Mouse (Mus musculus): ENCODE data around the gene Nenf. TPM values are rescaled to one million over a fixed set of nuclear protein-coding genes. Genes with fewer than 3 reads are reported as not detected.

Gene Nenf
- polyA plus RNA-seq, 1 experiment from 2014 or later, result 28.4 TPM

DNA sequence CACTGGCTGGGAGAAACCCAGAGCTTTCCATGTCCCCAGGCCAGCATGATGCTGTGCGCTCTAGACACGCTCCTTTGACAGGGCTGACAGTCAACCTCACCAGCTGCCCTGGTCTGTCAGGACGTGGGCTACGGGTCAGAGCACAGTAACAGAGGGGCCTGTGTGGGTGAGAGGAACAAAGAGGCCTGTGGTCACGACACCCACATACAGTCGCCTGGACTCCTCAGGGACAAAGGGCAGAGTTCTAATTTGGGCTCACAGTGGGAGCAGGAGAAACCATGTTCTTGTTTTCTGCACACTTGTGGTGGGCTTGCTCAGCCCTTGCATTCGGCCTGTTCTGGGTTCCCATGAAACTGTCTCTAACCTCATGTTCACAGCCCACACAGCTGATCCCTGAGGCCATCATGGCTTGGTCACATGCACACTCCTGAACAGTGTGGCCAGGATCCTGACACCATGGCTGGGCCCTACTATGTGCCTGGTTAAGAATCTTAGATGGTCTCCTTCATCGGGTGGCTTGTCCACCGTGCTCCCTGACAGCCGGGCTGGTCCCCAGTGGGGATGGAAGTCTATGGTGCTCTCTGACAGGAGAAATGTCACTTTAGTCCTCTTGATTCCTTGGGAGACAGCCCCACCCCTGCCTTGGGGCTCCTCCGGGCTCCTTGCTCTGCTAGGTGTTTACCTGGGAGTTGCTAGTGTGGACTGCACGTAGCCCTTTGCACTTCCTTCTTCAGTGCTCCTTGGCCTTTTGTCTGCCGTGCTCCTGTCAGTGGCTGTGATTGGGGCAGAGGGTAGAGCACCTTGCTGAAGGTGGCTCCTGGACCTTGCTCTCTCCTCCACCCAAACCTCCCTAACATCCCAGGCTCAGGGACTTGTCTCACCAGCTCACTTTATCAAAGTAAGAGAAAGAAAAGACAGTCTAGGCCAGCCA is 34.6 kb downstream of the Nenf start:
- Histone ChIP-seq H3K27me3 (no peaks in the 10 kb centered on the region), H3K9me3 (replicated peaks) (no peaks in the 10 kb centered on the region), H3K36me3 (replicated peaks) (no peaks in the 10 kb centered on the region), H3K9ac (no peak overlapping the region), H3K27ac (replicated peaks) (no peak overlapping the region), H3K4me3 (replicated peaks) (no peak overlapping the region), H3K4me2 (no peak overlapping the region), H3K4me1 (replicated peaks) (peaks cover 9% of the 10 kb centered on the region; the same call in 1 of the 2 replicates)
- ATAC-seq (ENCODE audit: insufficient read depth), result 0 out of 2 replicates have a peak, but pooled peaks have one; percentile 16
- WGBS (ENCODE audit: insufficient replicate concordance), result 59% methylated on average over 13 of the region's 13 CpGs

DNA sequence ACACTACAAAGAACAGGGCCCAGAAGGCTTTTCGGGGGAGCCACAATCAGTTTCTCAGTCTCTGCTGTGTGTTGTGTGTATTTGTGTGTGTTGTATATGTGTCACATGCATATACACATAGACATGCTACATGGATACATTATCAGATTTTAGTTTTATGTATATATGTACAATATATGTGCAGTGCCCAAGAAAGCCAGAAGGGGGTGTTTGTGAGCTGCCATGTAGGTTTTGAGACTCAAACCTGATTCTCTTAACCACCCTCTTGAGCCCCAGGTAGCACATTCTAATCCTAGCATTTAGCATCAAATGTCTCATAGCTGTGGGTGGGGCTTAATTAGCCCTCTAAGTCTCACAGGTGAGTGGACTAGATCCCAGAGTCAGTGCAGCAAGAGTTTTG is 35.7 kb downstream of the Nenf start:
- H3K36me3 ChIP-seq (replicated peaks), result no peaks in the 10 kb centered on the region
- H3K4me1 ChIP-seq (replicated peaks), result peaks cover 15% of the 10 kb centered on the region; the same call in 1 of the 2 replicates
- WGBS (ENCODE audit: insufficient replicate concordance), result 76% methylated on average over 1 of the region's 1 CpGs

DNA sequence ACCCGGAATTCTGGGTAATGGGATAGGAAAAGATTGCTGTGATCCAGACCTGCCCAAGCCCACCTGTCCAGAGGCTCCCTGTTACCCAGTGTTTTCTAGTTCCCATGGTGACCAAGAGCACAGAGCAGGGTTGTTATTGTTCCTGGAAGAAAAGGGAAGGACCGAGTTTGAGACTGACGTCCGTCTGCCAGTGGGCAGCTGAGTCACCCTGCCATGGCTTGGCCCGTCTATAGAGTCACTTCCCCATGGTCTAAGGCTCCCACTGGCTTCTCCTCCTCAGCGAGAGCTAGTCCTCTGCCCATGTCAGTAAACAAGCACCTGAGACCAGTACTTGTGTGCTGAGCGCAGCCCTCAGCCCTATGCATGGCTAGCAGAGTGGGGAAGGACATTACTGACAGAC is 36.8 kb downstream of the Nenf start:
- WGBS (ENCODE audit: insufficient replicate concordance), result 23% methylated on average over 7 of the region's 7 CpGs
- H3K4me1 ChIP-seq (replicated peaks), result peaks cover 15% of the 10 kb centered on the region; the same call in 1 of the 2 replicates
- H3K4me2 ChIP-seq, result no peak overlapping the region
- no peaks in the 10 kb centered on the region for H3K27me3 ChIP-seq
- H3K27ac ChIP-seq (replicated peaks), result no peak overlapping the region
- no peaks in the 10 kb centered on the region for H3K9me3 ChIP-seq (replicated peaks)
- no peak for ATAC-seq (ENCODE audit: insufficient read depth)
- H3K9ac ChIP-seq, result no peak overlapping the region
- no peak overlapping the region for H3K4me3 ChIP-seq (replicated peaks)
- no peaks in the 10 kb centered on the region for H3K36me3 ChIP-seq (replicated peaks)

More for the DNA sequence above, 35.7 kb downstream of the Nenf start:
- H3K4me2 ChIP-seq, result no peak overlapping the region
- H3K4me3 ChIP-seq (replicated peaks), result no peak overlapping the region
- H3K9me3 ChIP-seq (replicated peaks), result no peaks in the 10 kb centered on the region
- no peak overlapping the region for H3K9ac ChIP-seq
- no peak for ATAC-seq (ENCODE audit: insufficient read depth)
- H3K27ac ChIP-seq (replicated peaks), result no peak overlapping the region
- no peaks in the 10 kb centered on the region for H3K27me3 ChIP-seq

DNA sequence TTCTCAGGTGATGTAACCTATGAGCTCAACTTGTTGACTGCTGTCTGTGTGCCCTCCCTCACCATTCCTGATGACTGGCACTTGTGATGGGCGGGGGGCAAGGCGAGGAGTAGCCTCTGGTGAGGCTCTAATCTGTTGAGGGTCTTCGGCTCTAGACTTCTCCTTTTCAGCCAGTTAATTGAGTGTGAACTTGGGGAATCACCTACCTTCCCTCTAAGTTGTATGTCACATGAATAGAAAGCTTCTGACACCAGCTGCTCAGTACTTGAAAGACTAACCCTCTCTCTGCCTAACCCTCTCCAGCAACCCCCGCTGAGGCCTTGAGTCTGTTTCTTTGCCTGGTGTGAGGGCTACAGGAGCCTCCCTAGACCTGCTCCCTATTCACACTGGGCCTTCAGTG is 39.7 kb downstream of the Nenf start:
- Histone ChIP-seq H3K4me2 (no peak overlapping the region), H3K9me3 (replicated peaks) (no peaks in the 10 kb centered on the region), H3K4me3 (replicated peaks) (no peak overlapping the region), H3K36me3 (replicated peaks) (no peaks in the 10 kb centered on the region), H3K9ac (no peak overlapping the region), H3K27ac (replicated peaks) (0 out of 2 replicates have a peak overlapping the region, but pooled peaks have one; percentile 24), H3K27me3 (no peaks in the 10 kb centered on the region), H3K4me1 (replicated peaks) (peaks cover 13% of the 10 kb centered on the region; the same call in 1 of the 2 replicates)
- WGBS (ENCODE audit: insufficient replicate concordance), result 58% methylated on average over 4 of the region's 4 CpGs
- no peak for ATAC-seq (ENCODE audit: insufficient read depth)

DNA sequence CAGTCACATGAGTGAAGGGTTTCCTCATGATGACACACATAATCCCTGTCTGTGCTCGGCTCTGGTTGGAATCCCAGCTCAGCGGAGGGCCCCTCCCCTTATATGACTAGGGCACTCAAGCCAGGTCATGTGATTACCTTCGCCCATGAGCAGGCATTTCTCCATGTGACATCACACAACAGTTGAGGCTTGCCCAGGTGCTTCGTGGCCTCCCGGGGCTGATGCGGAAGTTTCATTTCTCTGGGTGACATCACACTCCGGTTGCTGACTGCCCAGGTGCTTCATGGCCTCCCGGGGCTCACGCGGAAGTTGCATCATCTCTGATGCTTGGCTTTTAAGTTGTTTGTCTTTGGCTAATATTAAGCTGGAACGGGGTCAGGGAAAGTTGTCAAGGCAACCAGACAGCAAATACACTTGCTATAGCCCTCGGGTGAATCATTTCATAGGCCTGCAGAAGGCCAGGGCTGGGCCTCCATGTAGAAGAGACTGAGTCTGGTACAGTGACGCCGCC is 40.4 kb downstream of the Nenf start:
- no peak overlapping the region for H3K9ac ChIP-seq
- 0 out of 2 replicates have a peak overlapping the region, but pooled peaks have one; percentile 24 for H3K27ac ChIP-seq (replicated peaks)
- no peaks in the 10 kb centered on the region for H3K9me3 ChIP-seq (replicated peaks)
- no peak overlapping the region for H3K4me3 ChIP-seq (replicated peaks)
- H3K36me3 ChIP-seq (replicated peaks), result no peaks in the 10 kb centered on the region
- peaks cover 9% of the 10 kb centered on the region; the same call in 1 of the 2 replicates for H3K4me1 ChIP-seq (replicated peaks)
- H3K27me3 ChIP-seq, result no peaks in the 10 kb centered on the region
- ATAC-seq (ENCODE audit: insufficient read depth), result peak; percentile 71
- WGBS (ENCODE audit: insufficient replicate concordance), result 58% methylated on average over 14 of the region's 14 CpGs
- peak overlapping the region; percentile 29; the same call in 1 of the 2 replicates for H3K4me2 ChIP-seq

DNA sequence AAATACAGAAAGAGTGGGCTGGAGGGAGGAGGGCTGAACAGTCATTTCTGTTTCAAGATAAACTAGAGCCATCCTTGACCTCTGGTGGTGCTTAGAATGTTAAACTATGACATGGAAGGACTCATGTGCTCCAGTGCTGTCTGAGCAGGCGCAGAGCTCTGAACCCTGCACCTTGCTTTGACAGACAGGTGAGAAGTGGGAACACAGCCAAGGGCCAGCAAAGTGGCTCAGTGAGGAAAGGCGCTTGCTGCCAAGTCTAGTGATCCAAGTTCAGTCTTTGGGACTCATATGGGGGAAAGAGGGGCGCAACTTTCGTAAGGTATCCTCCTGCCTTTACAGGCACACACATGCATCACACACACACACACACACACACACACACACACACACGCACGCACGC is 41.8 kb downstream of the Nenf start:
- H3K9me3 ChIP-seq (replicated peaks), result no peaks in the 10 kb centered on the region
- 71% methylated on average over 7 of the region's 7 CpGs for WGBS (ENCODE audit: insufficient replicate concordance)
- H3K4me1 ChIP-seq (replicated peaks), result peaks cover 9% of the 10 kb centered on the region; the same call in 1 of the 2 replicates
- ATAC-seq (ENCODE audit: insufficient read depth), result no peak
- no peak overlapping the region for H3K4me2 ChIP-seq
- no peak overlapping the region for H3K4me3 ChIP-seq (replicated peaks)
- H3K27ac ChIP-seq (replicated peaks), result no peak overlapping the region
- no peak overlapping the region for H3K9ac ChIP-seq
- no peaks in the 10 kb centered on the region for H3K36me3 ChIP-seq (replicated peaks)
- H3K27me3 ChIP-seq, result no peaks in the 10 kb centered on the region

DNA sequence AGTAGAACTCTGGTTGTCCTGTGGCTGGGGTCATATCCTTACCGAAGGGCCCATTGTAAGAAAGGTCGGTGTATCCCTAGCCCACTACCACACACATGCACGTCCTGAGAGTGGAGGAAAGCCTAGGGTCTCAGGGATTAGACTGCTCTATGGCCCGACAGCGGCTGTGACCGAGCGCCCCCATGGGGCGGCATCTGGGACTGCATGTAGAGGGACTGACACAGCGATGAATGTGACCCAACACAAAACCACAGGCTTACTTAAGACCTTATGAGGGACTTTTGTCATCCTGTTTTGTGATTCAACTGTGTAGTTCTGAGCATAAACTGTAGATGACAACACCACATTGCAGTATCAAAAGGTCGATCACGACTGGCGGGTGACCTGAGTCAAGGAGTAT is 42.5 kb downstream of the Nenf start:
- Histone ChIP-seq H3K27ac (replicated peaks) (no peak overlapping the region), H3K9me3 (replicated peaks) (no peaks in the 10 kb centered on the region), H3K4me2 (no peak overlapping the region), H3K36me3 (replicated peaks) (no peaks in the 10 kb centered on the region), H3K4me1 (replicated peaks) (peaks cover 9% of the 10 kb centered on the region; the same call in 1 of the 2 replicates), H3K4me3 (replicated peaks) (no peak overlapping the region), H3K9ac (no peak overlapping the region), H3K27me3 (no peaks in the 10 kb centered on the region)
- WGBS (ENCODE audit: insufficient replicate concordance), result 6% methylated on average over 12 of the region's 12 CpGs
- 0 out of 2 replicates have a peak, but pooled peaks have one; percentile 16 for ATAC-seq (ENCODE audit: insufficient read depth)

DNA sequence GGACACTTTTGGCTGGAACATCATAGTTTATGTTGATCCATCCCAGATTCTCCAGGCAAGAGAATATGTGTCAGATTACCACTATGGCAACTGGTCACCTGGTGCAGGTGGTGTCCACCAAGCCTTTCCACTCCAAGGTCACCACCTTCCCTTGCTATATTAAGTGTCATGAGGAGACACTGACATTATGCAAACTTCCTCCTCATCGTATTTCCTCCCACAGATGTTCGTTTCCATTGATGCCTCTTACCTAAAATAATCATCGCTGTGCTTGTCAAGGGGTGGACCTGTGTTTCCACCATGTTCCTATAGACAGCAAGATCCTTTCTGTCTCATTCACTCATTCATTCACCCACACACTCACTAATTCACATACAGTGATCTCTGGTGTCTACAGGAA is 45.3 kb downstream of the Nenf start:
- H3K9ac ChIP-seq, result no peak overlapping the region
- H3K4me2 ChIP-seq, result no peak overlapping the region
- no peaks in the 10 kb centered on the region for H3K36me3 ChIP-seq (replicated peaks)
- no peak overlapping the region for H3K4me3 ChIP-seq (replicated peaks)
- WGBS (ENCODE audit: insufficient replicate concordance), result 43% methylated on average over 3 of the region's 3 CpGs
- no peaks in the 10 kb centered on the region for H3K9me3 ChIP-seq (replicated peaks)
- no peak for ATAC-seq (ENCODE audit: insufficient read depth)
- H3K4me1 ChIP-seq (replicated peaks), result peaks cover 9% of the 10 kb centered on the region
- no peak overlapping the region for H3K27ac ChIP-seq (replicated peaks)
- H3K27me3 ChIP-seq, result no peaks in the 10 kb centered on the region

DNA sequence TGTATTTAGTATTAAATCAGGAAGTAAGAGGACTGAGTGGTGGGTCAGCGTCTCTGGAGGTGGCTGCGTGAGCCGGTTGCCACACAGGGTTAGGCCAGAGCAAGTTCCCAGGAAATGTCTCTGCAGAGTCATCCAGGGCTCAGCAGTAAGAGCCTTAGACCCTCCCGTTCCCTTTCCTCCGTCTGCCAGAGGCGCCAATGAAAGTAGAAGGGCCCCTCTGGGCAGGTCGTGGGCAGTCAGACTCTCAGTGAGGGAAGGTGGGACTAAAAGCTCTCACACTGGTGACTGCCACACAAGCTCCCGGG is 48.4 kb downstream of the Nenf start:
- peaks cover 14% of the 10 kb centered on the region for H3K4me1 ChIP-seq (replicated peaks)
- no peak overlapping the region; the same call in 1 of the 2 replicates for H3K4me2 ChIP-seq
- peak; percentile 47; the same call in 1 of the 2 replicates for ATAC-seq (ENCODE audit: insufficient read depth)
- no peaks in the 10 kb centered on the region for H3K36me3 ChIP-seq (replicated peaks)
- no peaks in the 10 kb centered on the region for H3K27me3 ChIP-seq
- H3K9me3 ChIP-seq (replicated peaks), result no peaks in the 10 kb centered on the region
- WGBS (ENCODE audit: insufficient replicate concordance), result 14% methylated on average over 8 of the region's 8 CpGs
- no peak overlapping the region for H3K27ac ChIP-seq (replicated peaks)
- no peak overlapping the region for H3K9ac ChIP-seq
- no peak overlapping the region for H3K4me3 ChIP-seq (replicated peaks)

DNA sequence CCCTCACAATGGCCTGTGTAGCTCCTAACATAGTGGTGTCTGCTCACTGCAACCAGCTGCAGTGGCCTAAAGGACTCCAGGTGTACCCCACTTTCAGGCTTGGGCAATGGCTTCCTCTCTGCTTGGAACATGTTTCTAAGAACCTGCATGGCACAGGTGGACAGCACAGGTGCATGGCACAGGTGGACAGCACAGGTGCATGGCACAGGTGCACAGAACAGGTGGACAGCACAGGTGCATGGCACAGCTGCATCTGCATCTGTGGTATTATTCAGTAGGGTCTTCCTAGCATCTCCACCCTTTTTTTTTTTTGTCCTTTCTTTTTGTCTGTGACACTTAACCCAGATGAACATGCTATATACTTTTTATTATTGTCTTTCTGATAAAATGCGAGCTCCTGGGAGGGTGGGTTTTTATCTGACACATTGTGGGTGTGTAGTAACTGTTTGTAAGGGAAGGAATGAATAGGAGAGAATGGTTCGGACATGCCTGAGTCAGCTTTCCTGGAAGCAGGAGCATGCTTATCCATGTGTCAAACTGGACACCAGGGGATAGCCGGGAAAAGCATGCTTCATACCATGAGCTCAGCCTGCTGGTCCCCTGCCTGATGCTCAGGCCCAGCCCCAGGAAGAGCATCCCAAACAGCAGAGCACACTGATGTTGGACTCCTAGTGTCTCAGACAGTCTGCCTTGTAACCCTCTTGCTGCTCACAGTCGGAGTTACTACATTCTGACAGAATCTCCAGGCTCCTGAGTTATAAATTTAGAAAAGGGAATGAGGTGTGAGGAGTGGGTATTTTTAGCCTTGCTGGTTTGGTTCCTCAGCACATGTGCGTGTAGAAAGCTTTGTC is 49.0 kb downstream of the Nenf start:
- peaks cover 14% of the 10 kb centered on the region for H3K4me1 ChIP-seq (replicated peaks)
- no peak for ATAC-seq (ENCODE audit: insufficient read depth)
- H3K9ac ChIP-seq, result no peak overlapping the region
- H3K4me2 ChIP-seq, result no peak overlapping the region
- H3K27ac ChIP-seq (replicated peaks), result no peak overlapping the region
- WGBS (ENCODE audit: insufficient replicate concordance), result 30% methylated on average over 5 of the region's 5 CpGs
- H3K27me3 ChIP-seq, result no peaks in the 10 kb centered on the region
- no peak overlapping the region for H3K4me3 ChIP-seq (replicated peaks)
- H3K36me3 ChIP-seq (replicated peaks), result no peaks in the 10 kb centered on the region
- H3K9me3 ChIP-seq (replicated peaks), result no peaks in the 10 kb centered on the region

DNA sequence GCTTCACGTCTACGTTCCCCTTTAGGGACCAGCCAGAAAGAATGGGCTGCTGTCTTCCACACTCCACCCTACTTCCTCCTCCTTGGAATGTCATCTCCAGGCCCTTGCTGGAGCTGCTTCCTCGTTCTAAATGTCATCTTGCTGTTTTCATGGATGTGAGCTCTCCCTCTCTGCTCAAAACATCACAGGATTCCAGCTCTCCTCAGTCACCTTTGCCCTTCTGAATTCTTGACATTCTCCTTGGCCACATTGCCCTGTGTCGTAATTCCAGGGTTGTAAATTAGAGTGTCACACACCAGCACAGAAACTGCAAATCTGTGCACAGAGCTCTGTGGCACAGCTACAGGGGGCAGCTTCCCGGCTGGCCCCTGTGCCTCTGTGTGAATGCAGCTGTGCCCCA is 50.1 kb downstream of the Nenf start:
- Histone ChIP-seq H3K4me2 (no peak overlapping the region), H3K9ac (no peak overlapping the region), H3K27me3 (no peaks in the 10 kb centered on the region), H3K4me3 (replicated peaks) (no peak overlapping the region), H3K9me3 (replicated peaks) (no peaks in the 10 kb centered on the region), H3K4me1 (replicated peaks) (peaks cover 17% of the 10 kb centered on the region), H3K36me3 (replicated peaks) (no peaks in the 10 kb centered on the region), H3K27ac (replicated peaks) (no peak overlapping the region)
- no peak for ATAC-seq (ENCODE audit: insufficient read depth)
- 21% methylated on average over 5 of the region's 5 CpGs for WGBS (ENCODE audit: insufficient replicate concordance)

All from liver, embryonic 15.5 days (tissue).